Mouse (Mus musculus) cerebellum, postnatal 4 days (tissue): Measurements from ENCODE around the gene Cyp3a59.
"Not testable (repeated sequence)": the region's sequence is repeated elsewhere in the genome, so short reads cannot be mapped to it uniquely, and the experiment has no call there.

Source experiments
- DNase-seq, 2 experiments: peaks; one replicate each; pipeline ENCODE4 v3.0.0; 2022; ENCODE audit warnings: low spot score in 2 of 2, mixed read lengths in 1 of 2

Cyp3a59 gene

DNA sequence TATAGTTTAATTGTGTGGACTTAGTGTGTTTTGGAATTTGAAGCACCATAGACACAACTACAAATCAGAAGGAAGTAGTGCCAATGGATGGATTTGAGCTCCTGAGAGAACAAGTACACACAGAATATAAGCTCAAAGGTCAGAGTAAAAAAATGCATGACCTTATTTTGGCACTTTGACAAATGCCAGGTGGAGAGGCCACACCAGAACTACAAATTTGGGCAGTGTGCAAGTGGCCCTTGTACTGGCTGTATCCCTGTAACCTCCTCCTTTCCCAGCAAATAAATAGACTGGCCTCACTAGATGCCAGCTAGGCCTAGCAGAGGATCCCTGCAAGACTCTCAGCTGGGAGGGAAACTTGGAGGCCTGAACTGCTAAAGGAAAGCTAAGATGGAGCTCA lies at the start of gene Cyp3a59:
Gene Cyp3a59, plus strand, starts transcription at position 313 of the 400 bp plus-strand sequence.
- DNase-seq, result not testable (repeated sequence)

GRCm38 (mm10) chr5:146070099-146070498 lies 9.0 kb upstream of the Cyp3a59 start:
- DNase-seq, result no peak

GRCm38 (mm10) chr5:146147903-146148302 lies 68.8 kb downstream of the Cyp3a59 start:
- no peak for DNase-seq

- no peak for DNase-seq
Observed at GRCm38 (mm10) chr5:146150454-146150853, 71.4 kb downstream of the Cyp3a59 start.

GRCm38 (mm10) chr5:146158326-146158725 lies 79.3 kb downstream of the Cyp3a59 start:
- DNase-seq, result not testable (repeated sequence)

- not testable (repeated sequence) for DNase-seq
Observed at GRCm38 (mm10) chr5:146160439-146160838, 81.4 kb downstream of the Cyp3a59 start, which contains the start of gene Gm5565. TSS of gene Gm5565 (minus strand) at chr5:146160539.
